Mouse (Mus musculus) MEL (cell line): ENCODE measurements at regions not wholly inside any gene's neighbourhood (a gene's known extent, or its start where the extent isn't known, plus 50 kb on each side); places are given as distances from the start of the nearest gene placed in this dataset.

Experiments
- CHD1 ChIP-seq: IDR thresholded peaks from 2 replicates; pipeline ENCODE4 v1.6.1; 2012; ENCODE audit warnings: low read depth, mild to moderate bottlenecking, inconsistent platforms, low read length, improper control_type of control experiment
- CTCF ChIP-seq, 3 experiments: IDR thresholded peaks in 2 of 3; conservative IDR thresholded peaks in 1 of 3; 2 replicates each; pipeline ENCODE4 v1.5.1; 2011 to 2012; ENCODE audit warnings: low read length in 3 of 3, low read depth in 2 of 3, mild to moderate bottlenecking in 2 of 3, improper control_type of control experiment in 1 of 3, inconsistent platforms in 1 of 3, mixed read lengths in 1 of 3, moderate library complexity in 1 of 3; ENCODE audit not compliant: control insufficient read depth in 1 of 3, insufficient read depth in 1 of 3, poor library complexity in 1 of 3, severe bottlenecking in 1 of 3
- GATA1 ChIP-seq: IDR thresholded peaks from 2 replicates; pipeline ENCODE4 v1.6.1; 2011; ENCODE audit warnings: low read depth, low read length, improper control_type of control experiment
- KAT2A ChIP-seq: conservative IDR thresholded peaks from 2 replicates; pipeline ENCODE4 v1.6.1; 2012; ENCODE audit warnings: low read depth, low read length, improper control_type of control experiment, inconsistent platforms
- MEF2A ChIP-seq: IDR thresholded peaks from 2 replicates; pipeline ENCODE4 v1.6.1; 2014; ENCODE audit warnings: low read depth, mild to moderate bottlenecking, inconsistent platforms, low read length, improper control_type of control experiment; ENCODE audit not compliant: poor library complexity, insufficient replicate concordance, severe bottlenecking; ENCODE audit errors: extremely low read depth
- POLR2A ChIP-seq, 2 experiments: IDR thresholded peaks; 2 replicates each; pipeline ENCODE4 v1.6.1; 2011 to 2012; ENCODE audit warnings: low read length in 2 of 2, mild to moderate bottlenecking in 2 of 2, control low read depth in 1 of 2, improper control_type of control experiment in 1 of 2, low read depth in 1 of 2, moderate library complexity in 1 of 2; ENCODE audit not compliant: control insufficient read depth in 1 of 2, insufficient read depth in 1 of 2, poor library complexity in 1 of 2
- POLR2AphosphoS2 ChIP-seq: IDR thresholded peaks from 2 replicates; pipeline ENCODE4 v1.6.1; 2011; ENCODE audit warnings: low read length, improper control_type of control experiment
- ZNF384 ChIP-seq: IDR thresholded peaks from 2 replicates; pipeline ENCODE4 v1.6.1; 2012; ENCODE audit warnings: low read depth, mild to moderate bottlenecking, inconsistent platforms, low read length, improper control_type of control experiment

DNA sequence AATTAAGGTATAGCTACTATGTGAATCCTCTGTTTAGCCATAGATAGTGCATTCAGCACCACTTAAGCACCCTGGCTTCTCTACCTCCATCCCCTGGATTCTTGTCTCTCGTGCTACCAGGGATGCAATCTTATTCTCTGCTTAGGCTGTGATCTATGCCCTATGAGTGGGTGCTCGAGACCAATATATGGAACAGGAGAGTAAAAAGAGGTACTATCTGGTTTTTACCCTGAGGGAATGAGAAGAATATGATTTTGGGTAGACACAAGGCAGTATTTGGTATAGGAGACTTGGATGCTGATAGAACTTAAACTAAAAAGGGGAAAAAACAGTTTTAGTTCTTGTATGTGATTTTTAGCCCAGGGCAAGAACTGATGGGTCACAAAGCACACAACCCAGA, 162.8 kb downstream of the Olfr164 start:
- TF ChIP-seq KAT2A: no peak
- TF ChIP-seq POLR2AphosphoS2: no peak
- TF ChIP-seq POLR2A (IDR thresholded peaks at IDR 0.05; ENCODE audit: control insufficient read depth in 1 of 2, insufficient read depth in 1 of 2, low read depth in 1 of 2, low read length in 2 of 2, poor library complexity in 1 of 2): no peak
- no peak for TF ChIP-seq GATA1
- TF ChIP-seq CHD1: no peak
- no peak for TF ChIP-seq ZNF384
- TF ChIP-seq CTCF (IDR thresholded peaks at IDR 0.05 in 2 of 3, conservative IDR thresholded peaks at IDR 0.05 in 1 of 3; ENCODE audit: control insufficient read depth in 1 of 3, insufficient read depth in 1 of 3, low read depth in 2 of 3, low read length in 3 of 3, poor library complexity in 1 of 3, severe bottlenecking in 1 of 3): no peak
- TF ChIP-seq MEF2A: no peak
